Mouse (Mus musculus) embryonic fibroblast, embryonic 13.5 days (primary cell): ENCODE measurements around the gene Clrn1. TPM values are rescaled to one million over a fixed set of nuclear protein-coding genes. Genes with fewer than 3 reads are reported as not detected.

Experiments used
- H3K27ac ChIP-seq: 2 replicates; pipeline ENCODE4 v1.5.1; 2012; ENCODE audit warnings: low read length, control low read depth, inconsistent platforms; ENCODE audit not compliant: insufficient read depth
- H3K4me1 ChIP-seq: 2 replicates; pipeline ENCODE4 v1.6.1; 2011; ENCODE audit warnings: low read length; ENCODE audit not compliant: control insufficient read depth, insufficient read depth
- H3K4me3 ChIP-seq: 2 replicates; pipeline ENCODE4 v1.5.1; 2011; ENCODE audit warnings: mild to moderate bottlenecking, control low read depth, low read length; ENCODE audit not compliant: insufficient read depth
- CTCF ChIP-seq: IDR thresholded peaks from 2 replicates; pipeline ENCODE4 v1.5.1; 2011; ENCODE audit warnings: mild to moderate bottlenecking, control low read depth, low read length, moderate library complexity, borderline replicate concordance; ENCODE audit not compliant: insufficient read depth
- POLR2A ChIP-seq: IDR thresholded peaks from 2 replicates; pipeline ENCODE4 v1.6.1; 2011; ENCODE audit warnings: low read depth, mild to moderate bottlenecking, control low read depth, low read length, moderate library complexity
- polyA plus RNA-seq: library from polyadenylated mRNA; stranded (reverse); fragments of >200 nt; gene quantifications from 2 replicates; pipeline ENCODE4 v1.2.4, GENCODE M21; 2011; ENCODE audit warnings: low read depth; ENCODE audit not compliant: missing spikeins, insufficient read length

The Clrn1 gene
- polyA plus RNA-seq, 1 experiment, result not detected

DNA sequence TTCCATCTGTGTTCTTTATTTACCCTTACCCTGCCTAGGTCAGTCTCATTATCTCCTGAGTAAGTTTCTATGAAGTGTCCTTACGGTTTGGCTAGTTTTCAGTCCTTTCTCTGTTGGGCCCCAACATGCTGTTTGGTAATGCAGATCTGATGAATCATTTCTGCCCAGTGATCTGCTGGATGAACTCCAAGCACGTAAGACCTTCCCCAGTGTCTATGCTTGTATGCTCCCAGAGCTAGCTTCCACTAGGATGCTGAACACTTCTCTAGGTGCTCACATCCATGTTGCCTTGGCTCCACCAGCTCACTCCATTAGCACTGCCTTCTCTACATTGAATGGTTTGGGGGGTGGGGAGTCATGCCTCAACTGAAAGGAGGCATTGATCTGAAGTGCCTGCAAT, 52.3 kb downstream of the Clrn1 start:
- TF ChIP-seq POLR2A, result no peak
- TF ChIP-seq CTCF, result no peak
- no peak overlapping the region for H3K4me3 ChIP-seq
- 0 out of 2 replicates have a peak, but pooled peaks cover 2% of the 10 kb centered on the region for H3K4me1 ChIP-seq
- H3K27ac ChIP-seq, result no peak overlapping the region

GRCm38 (mm10) chr3:58831586-58831985, 53.6 kb downstream of the Clrn1 start:
- no peak overlapping the region for H3K27ac ChIP-seq
- TF ChIP-seq POLR2A (no peak), CTCF (no peak)
- H3K4me3 ChIP-seq, result no peak overlapping the region
- H3K4me1 ChIP-seq, result 0 out of 2 replicates have a peak, but pooled peaks cover 2% of the 10 kb centered on the region

GRCm38 (mm10) chr3:58829926-58830325, 55.2 kb downstream of the Clrn1 start:
- H3K4me1 ChIP-seq, result 0 out of 2 replicates have a peak, but pooled peaks cover 2% of the 10 kb centered on the region
- TF ChIP-seq POLR2A (no peak), CTCF (no peak)

GRCm38 (mm10) chr3:58828366-58829153, 56.6 kb downstream of the Clrn1 start:
- no peak for TF ChIP-seq CTCF
- no peak for TF ChIP-seq POLR2A
- Histone ChIP-seq H3K4me3 (no peak overlapping the region), H3K27ac (no peak overlapping the region), H3K4me1 (0 out of 2 replicates have a peak, but pooled peaks cover 2% of the 10 kb centered on the region)

More at GRCm38 (mm10) chr3:58829926-58830325, 55.2 kb downstream of the Clrn1 start:
- Histone ChIP-seq H3K4me3 (no peak overlapping the region), H3K27ac (no peak overlapping the region)

- H3K27ac ChIP-seq, result no peak overlapping the region
- no peak for TF ChIP-seq CTCF
- TF ChIP-seq POLR2A, result no peak
- H3K4me1 ChIP-seq, result no peaks in the 10 kb centered on the region
- no peak overlapping the region for H3K4me3 ChIP-seq
Measured at GRCm38 (mm10) chr3:58826266-58826665, 58.9 kb downstream of the Clrn1 start.

DNA sequence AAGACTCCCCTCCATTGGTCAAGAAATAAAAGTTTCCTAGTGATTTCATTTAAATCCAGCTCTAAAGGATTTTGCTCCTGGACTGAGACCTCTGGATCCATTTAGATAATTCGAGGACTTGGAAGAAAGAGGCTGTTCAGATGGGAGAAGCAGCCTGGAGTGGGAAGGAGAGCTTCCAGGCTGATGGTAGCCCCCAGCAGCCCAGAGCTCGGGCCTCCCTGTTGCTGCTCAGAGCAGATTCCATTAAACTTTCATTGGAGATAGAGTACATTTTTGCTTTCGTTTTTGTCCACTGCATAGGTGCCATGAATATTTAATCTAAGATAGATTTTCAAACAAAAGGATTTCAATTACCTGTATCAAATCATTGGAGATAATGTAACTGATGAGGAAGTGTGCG, 62.9 kb downstream of the Clrn1 start, which contains the start of gene Mindy4b-ps:
Gene Mindy4b-ps, minus strand, starts transcription at position 101 of the 400 bp plus-strand sequence.
- TF ChIP-seq POLR2A, result no peak
- TF ChIP-seq CTCF, result no peak
- Histone ChIP-seq H3K4me3 (no peak within 1 kb of the TSS), H3K4me1 (no peaks in the 10 kb centered on the region), H3K27ac (no peak within 1 kb of the TSS)

DNA sequence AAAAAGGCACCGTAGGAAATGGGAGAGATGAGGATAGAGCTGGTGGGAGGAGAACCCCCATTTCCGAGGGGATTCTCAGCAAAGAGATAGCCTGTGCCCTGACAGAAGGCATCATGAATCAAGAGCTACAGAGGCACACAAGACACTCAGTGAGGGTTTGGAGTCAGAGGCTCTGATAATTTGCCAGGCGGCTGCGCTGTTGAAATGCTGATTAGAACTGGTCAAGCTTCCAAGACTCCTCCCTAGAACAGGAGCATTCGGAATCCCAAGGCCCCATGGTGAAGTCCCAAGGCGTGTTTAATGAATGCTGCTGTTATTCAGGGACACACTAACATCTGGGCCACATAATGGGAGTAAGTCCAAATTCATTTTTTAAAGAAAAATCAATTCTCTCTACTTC, 67.8 kb downstream of the Clrn1 start:
- Histone ChIP-seq H3K4me3 (no peak overlapping the region), H3K4me1 (no peaks in the 10 kb centered on the region), H3K27ac (no peak overlapping the region)
- no peak for TF ChIP-seq CTCF
- no peak for TF ChIP-seq POLR2A

GRCm38 (mm10) chr3:58814191-58814590, 70.9 kb downstream of the Clrn1 start:
- Histone ChIP-seq H3K4me3 (no peak overlapping the region), H3K4me1 (no peaks in the 10 kb centered on the region), H3K27ac (no peak overlapping the region)
- no peak for TF ChIP-seq POLR2A
- TF ChIP-seq CTCF, result no peak

GRCm38 (mm10) chr3:58810353-58810752, 74.8 kb downstream of the Clrn1 start:
- no peak for TF ChIP-seq POLR2A
- no peak for TF ChIP-seq CTCF
- Histone ChIP-seq H3K4me1 (no peaks in the 10 kb centered on the region), H3K27ac (no peak overlapping the region), H3K4me3 (no peak overlapping the region)
